Mouse (Mus musculus): ENCODE measurements at regions not wholly inside any gene's neighbourhood (a gene's known extent, or its start where the extent isn't known, plus 50 kb on each side); places are given as distances from the start of the nearest gene placed in this dataset.

DNA sequence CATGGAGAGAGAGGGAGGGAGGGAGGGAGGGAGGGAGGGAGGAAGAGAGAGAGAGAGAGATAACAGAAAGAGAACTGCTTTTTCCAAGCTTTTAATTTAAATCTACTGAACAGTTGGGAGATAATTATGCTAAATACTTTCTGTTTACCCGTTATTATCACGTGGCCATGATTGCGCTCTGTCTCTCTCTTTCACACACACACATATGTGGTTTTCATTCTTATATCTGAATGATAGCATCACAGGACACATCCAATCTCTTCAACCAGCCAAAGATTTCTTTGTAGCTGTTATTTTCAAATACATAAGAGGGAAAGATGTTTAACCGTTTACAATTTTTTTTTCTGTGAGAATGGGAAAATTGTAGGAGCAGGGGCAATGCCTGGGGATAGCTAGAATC is 627.1 kb downstream of the Pard3 start:
- Histone ChIP-seq H3K27ac (no peak overlapping the region), H3K36me3 (ENCODE audit: insufficient read depth, low read length) (no peaks in the 10 kb centered on the region), H3K9me3 (replicated peaks; ENCODE audit: low read length) (no peaks in the 10 kb centered on the region), H3K9ac (ENCODE audit: low read depth, low read length) (no peak overlapping the region), H3K4me1 (replicated peaks; ENCODE audit: insufficient read depth, low read length) (no peaks in the 10 kb centered on the region), H3K4me2 (ENCODE audit: low read length) (no peak overlapping the region), H3K4me3 (replicated peaks; ENCODE audit: low read depth, low read length) (no peak overlapping the region), H3K27me3 (ENCODE audit: insufficient read depth, low read length) (no peaks in the 10 kb centered on the region)
- no peak for ATAC-seq (replicated peaks; ENCODE audit: low FRiP score, low read depth)
- DNase-seq (ENCODE audit: low spot score), result no peak
- TF ChIP-seq CTCF (IDR thresholded peaks at IDR 0.05; ENCODE audit: low read depth), result no peak
- 88% methylated on average over 4 of the region's 4 CpGs for WGBS

DNA sequence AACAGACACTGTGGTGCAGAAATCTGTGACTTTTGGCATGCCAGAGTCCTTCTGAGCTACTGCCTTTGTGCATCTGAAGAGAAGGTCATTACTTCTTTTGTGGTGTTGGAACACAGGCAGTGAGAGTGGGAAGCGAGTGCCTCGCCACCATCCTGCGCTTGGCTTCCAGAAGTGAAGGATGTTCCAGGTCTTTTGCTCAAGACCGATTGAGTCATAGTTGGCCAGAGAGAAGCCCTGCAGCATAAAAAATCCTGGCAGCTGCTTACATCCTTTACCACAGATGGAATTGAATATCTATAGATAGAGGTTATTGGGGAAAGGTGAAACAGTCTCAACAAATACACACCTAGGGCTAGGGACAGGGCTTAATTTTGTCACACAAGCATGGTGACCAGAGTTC is 634.7 kb downstream of the Pard3 start:
- no peak for DNase-seq (ENCODE audit: low spot score)
- no peak for ATAC-seq (replicated peaks; ENCODE audit: low FRiP score, low read depth)
- H3K4me2 ChIP-seq (ENCODE audit: low read length), result no peak overlapping the region
- no peak overlapping the region for H3K9ac ChIP-seq (ENCODE audit: low read depth, low read length)
- WGBS, result 90% methylated on average over 4 of the region's 4 CpGs
- no peaks in the 10 kb centered on the region for H3K27me3 ChIP-seq (ENCODE audit: insufficient read depth, low read length)
- H3K9me3 ChIP-seq (replicated peaks; ENCODE audit: low read length), result no peaks in the 10 kb centered on the region
- H3K4me1 ChIP-seq (replicated peaks; ENCODE audit: insufficient read depth, low read length), result no peaks in the 10 kb centered on the region
- H3K36me3 ChIP-seq (ENCODE audit: insufficient read depth, low read length), result no peaks in the 10 kb centered on the region
- no peak for TF ChIP-seq CTCF (IDR thresholded peaks at IDR 0.05; ENCODE audit: low read depth)
- H3K27ac ChIP-seq, result no peak overlapping the region
- H3K4me3 ChIP-seq (replicated peaks; ENCODE audit: low read depth, low read length), result no peak overlapping the region

GRCm38 (mm10) chr8:127704406-127704805 is 640.7 kb downstream of the Pard3 start:
- Histone ChIP-seq H3K9me3 (replicated peaks; ENCODE audit: low read length) (no peaks in the 10 kb centered on the region), H3K27ac (no peak overlapping the region), H3K4me2 (ENCODE audit: low read length) (no peak overlapping the region), H3K36me3 (ENCODE audit: insufficient read depth, low read length) (no peaks in the 10 kb centered on the region), H3K9ac (ENCODE audit: low read depth, low read length) (no peak overlapping the region), H3K27me3 (ENCODE audit: insufficient read depth, low read length) (no peaks in the 10 kb centered on the region), H3K4me3 (replicated peaks; ENCODE audit: low read depth, low read length) (no peak overlapping the region), H3K4me1 (replicated peaks; ENCODE audit: insufficient read depth, low read length) (no peaks in the 10 kb centered on the region)
- DNase-seq (ENCODE audit: low spot score) (no peak), ATAC-seq (replicated peaks; ENCODE audit: low FRiP score, low read depth) (no peak)
- WGBS, result 47% methylated on average over 4 of the region's 4 CpGs
- TF ChIP-seq CTCF (IDR thresholded peaks at IDR 0.05; ENCODE audit: low read depth), result no peak

DNA sequence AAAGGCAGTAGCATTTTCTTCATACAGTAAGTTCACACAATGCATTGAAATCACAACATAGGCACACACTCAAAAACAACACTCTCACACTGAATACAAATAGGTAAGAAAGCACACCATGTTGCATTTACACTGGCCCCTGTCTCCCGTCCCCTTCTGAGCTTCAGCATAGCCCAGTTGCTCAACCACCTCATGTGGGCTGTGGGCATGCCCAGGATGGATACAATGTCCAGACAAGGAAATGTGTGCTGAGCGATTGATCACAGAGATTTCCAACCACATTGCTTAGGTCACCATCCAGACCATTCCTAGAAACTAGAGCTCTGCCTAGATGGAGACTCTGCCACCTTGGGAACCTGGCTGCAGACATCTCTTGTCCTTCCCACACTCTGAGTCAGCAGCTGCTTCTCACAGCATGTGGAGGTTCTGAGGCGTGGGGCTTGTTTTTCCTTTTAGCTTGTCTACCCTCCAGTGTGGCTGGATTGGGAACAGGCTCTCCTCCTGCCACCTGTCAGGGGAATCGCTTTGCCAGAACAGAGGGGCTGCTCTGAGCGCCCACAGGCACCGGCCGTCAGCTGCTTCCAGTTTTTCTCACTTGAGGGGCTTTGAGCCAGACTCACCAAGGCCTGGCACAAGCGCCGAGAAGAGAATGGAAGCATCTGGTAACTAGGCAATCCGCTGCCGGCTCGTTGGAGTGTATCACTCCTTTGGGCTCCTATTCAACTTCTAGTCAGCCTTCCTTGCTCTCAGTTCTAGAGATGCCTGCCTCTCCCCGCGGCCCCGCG is 642.5 kb downstream of the Pard3 start:
- Histone ChIP-seq H3K9ac (ENCODE audit: low read depth, low read length) (no peak overlapping the region), H3K27ac (no peak overlapping the region), H3K4me2 (ENCODE audit: low read length) (no peak overlapping the region), H3K9me3 (replicated peaks; ENCODE audit: low read length) (no peaks in the 10 kb centered on the region), H3K4me3 (replicated peaks; ENCODE audit: low read depth, low read length) (no peak overlapping the region), H3K36me3 (ENCODE audit: insufficient read depth, low read length) (no peaks in the 10 kb centered on the region), H3K27me3 (ENCODE audit: insufficient read depth, low read length) (no peaks in the 10 kb centered on the region), H3K4me1 (replicated peaks; ENCODE audit: insufficient read depth, low read length) (no peaks in the 10 kb centered on the region)
- DNase-seq (ENCODE audit: low spot score) (no peak), ATAC-seq (replicated peaks; ENCODE audit: low FRiP score, low read depth) (no peak)
- TF ChIP-seq CTCF (IDR thresholded peaks at IDR 0.05; ENCODE audit: low read depth), result no peak
- WGBS, result 62% methylated on average over 16 of the region's 16 CpGs

DNA sequence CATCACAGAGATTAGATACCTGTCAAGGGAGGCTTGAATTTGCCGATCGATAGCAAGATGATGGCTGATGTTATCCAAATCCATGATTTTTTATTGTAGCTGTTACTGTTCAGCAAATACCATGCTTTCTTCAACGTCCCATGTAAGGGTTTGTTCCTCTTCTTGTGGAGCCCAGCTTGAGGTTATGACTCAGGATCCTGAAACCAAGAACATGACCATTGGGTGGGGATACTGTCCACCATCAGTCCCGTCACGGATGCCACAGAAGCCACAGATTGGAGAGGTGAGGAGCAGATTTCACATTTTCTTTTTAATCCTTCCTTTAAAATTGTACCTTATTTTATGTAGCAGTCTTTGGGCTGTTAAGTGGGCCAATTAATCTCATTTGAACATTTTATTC is 645.7 kb downstream of the Pard3 start:
- H3K27me3 ChIP-seq (ENCODE audit: insufficient read depth, low read length), result no peaks in the 10 kb centered on the region
- no peak overlapping the region for H3K4me2 ChIP-seq (ENCODE audit: low read length)
- no peak overlapping the region for H3K9ac ChIP-seq (ENCODE audit: low read depth, low read length)
- H3K4me1 ChIP-seq (replicated peaks; ENCODE audit: insufficient read depth, low read length), result no peaks in the 10 kb centered on the region
- no peaks in the 10 kb centered on the region for H3K9me3 ChIP-seq (replicated peaks; ENCODE audit: low read length)
- ATAC-seq (replicated peaks; ENCODE audit: low FRiP score, low read depth) (no peak), DNase-seq (ENCODE audit: low spot score) (no peak)
- H3K36me3 ChIP-seq (ENCODE audit: insufficient read depth, low read length), result no peaks in the 10 kb centered on the region
- H3K27ac ChIP-seq, result no peak overlapping the region
- no peak for TF ChIP-seq CTCF (IDR thresholded peaks at IDR 0.05; ENCODE audit: low read depth)
- no peak overlapping the region for H3K4me3 ChIP-seq (replicated peaks; ENCODE audit: low read depth, low read length)
- 93% methylated on average over 5 of the region's 5 CpGs for WGBS

DNA sequence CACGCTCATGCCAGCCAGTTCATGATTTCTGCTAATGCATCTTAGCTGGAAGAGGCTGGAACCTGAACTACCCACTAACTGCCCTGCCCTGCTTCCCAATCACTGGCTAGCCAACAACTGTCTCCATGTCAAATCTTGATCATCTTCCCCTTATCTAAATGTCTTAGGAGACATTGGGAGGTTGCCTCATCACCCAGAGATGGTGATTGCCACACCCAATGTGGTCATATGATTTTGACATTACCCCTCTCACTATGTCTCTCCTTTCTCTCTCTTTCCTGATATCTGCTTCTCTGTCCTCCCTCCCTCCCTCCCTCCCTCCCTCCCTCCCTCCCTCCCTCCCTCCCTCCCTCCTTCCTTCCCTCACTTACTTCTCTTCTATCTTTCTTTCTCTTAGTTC is 643.3 kb upstream of the Nrp1 start:
- DNase-seq (ENCODE audit: low spot score), result no peak
- Histone ChIP-seq H3K4me1 (replicated peaks; ENCODE audit: insufficient read depth, low read length) (peaks cover 12% of the 10 kb centered on the region; the same call in 1 of the 2 replicates), H3K36me3 (ENCODE audit: insufficient read depth, low read length) (no peaks in the 10 kb centered on the region), H3K4me3 (replicated peaks; ENCODE audit: low read depth, low read length) (no peak overlapping the region), H3K27me3 (ENCODE audit: insufficient read depth, low read length) (no peaks in the 10 kb centered on the region), H3K27ac (no peak overlapping the region), H3K9ac (ENCODE audit: low read depth, low read length) (no peak overlapping the region), H3K9me3 (replicated peaks; ENCODE audit: low read length) (no peaks in the 10 kb centered on the region), H3K4me2 (ENCODE audit: low read length) (no peak overlapping the region)
- 86% methylated on average over 1 of the region's 1 CpGs for WGBS
- ATAC-seq (replicated peaks; ENCODE audit: low FRiP score, low read depth), result no peak
- TF ChIP-seq CTCF (IDR thresholded peaks at IDR 0.05; ENCODE audit: low read depth), result no peak

- no peak overlapping the region for H3K27ac ChIP-seq
- H3K4me2 ChIP-seq (ENCODE audit: low read length), result no peak overlapping the region
- TF ChIP-seq CTCF (IDR thresholded peaks at IDR 0.05; ENCODE audit: low read depth), result no peak
- ATAC-seq (replicated peaks; ENCODE audit: low FRiP score, low read depth) (no peak; the same call in 1 of the 2 replicates), DNase-seq (ENCODE audit: low spot score) (peak; percentile 73)
- H3K36me3 ChIP-seq (ENCODE audit: insufficient read depth, low read length), result no peaks in the 10 kb centered on the region
- no peak overlapping the region for H3K9ac ChIP-seq (ENCODE audit: low read depth, low read length)
- H3K9me3 ChIP-seq (replicated peaks; ENCODE audit: low read length), result no peaks in the 10 kb centered on the region
- H3K4me3 ChIP-seq (replicated peaks; ENCODE audit: low read depth, low read length), result no peak overlapping the region
- peaks cover 17% of the 10 kb centered on the region; the same call in 1 of the 2 replicates for H3K4me1 ChIP-seq (replicated peaks; ENCODE audit: insufficient read depth, low read length)
- H3K27me3 ChIP-seq (ENCODE audit: insufficient read depth, low read length), result no peaks in the 10 kb centered on the region
Measured at GRCm38 (mm10) chr8:127717969-127718368, 640.4 kb upstream of the Nrp1 start.
